Mouse (Mus musculus): Measurements from ENCODE around the gene Tmcc2.
"Not testable (repeated sequence)": the region's sequence is repeated elsewhere in the genome, so short reads cannot be mapped to it uniquely, and the experiment has no call there.

Tmcc2 gene

DNA sequence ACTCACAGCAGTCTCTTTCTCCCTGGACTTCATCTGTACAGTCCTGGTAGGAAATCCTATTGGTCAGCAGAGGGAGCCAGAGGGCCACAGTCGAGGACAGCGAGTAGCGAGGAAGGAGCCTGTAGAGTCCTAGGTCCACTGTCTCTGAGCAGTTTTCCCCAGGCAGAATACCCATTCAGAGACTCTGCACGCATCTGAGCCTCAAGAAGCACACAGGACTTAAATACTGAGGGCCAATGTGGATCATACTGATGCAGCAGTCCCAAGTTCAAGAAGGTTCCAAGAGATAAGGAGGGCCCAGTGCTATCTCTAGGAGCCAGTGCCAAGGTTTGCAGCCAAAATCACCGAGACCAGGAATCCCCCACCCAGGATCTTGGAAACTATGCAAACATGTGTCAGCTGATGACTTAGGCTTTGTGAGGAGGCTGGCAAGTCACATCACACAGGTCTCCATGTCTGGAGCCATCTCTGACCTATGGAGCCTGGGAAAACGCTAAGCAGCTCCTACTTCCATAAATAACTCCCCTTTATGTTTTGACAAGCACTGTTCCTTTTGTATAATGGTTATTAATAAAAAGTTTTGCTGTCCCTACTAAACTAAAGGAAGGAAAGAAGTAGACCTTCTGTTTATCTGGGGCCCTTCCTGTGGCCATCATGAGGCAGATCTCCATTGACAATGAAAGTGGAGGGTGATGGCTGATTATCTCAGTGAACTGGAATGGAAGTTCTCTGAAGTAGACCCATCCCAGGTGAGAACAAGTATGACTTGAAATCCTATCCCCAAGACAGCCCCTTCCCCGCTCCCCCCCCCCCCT is 23.2 kb downstream of the Tmcc2 start:
- peak; percentile 79 for DNase-seq (ENCODE audit: low read depth, low spot score)

DNA sequence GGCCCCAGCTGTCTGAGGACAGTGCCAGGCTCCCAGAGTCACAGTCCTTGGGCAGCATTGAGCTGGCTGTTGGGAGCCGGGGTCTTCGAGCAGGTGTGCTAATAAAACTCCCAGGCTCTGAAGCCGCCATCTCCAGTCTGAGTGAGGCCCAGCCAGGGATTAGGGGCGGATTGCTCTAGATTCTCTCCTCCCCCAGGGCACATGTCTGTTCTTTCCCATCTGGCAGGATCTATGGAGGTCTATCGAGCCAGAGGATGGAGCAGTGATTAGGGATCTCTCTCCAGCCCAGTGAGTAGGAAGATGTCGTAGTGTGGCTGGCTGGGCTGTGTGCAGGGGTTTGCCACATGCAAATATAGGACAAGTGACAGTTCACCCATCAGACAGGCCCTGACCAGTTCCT is 24.1 kb downstream of the Tmcc2 start:
- no peak for DNase-seq (ENCODE audit: low read depth, low spot score)

DNA sequence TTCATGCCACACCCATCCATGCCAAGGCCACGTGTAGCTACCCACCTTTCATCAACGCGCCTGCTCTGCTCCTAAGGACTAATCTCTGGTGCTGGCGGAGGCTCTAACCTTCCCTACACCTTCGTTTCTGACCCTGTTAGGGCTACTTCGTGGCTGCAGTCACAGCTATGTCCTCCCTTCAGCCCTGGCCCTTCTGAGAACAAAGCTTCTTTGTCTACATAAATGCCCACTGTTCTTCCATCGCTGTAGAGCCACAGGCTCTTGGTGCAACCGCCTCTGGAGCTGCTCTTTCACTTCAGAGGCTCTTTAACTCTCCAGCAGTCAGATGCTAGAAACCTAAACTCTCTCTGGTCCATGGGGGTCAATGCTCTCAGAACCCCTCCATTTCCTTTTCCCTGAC is 24.8 kb downstream of the Tmcc2 start:
- no peak for DNase-seq (ENCODE audit: low read depth, low spot score)

DNA sequence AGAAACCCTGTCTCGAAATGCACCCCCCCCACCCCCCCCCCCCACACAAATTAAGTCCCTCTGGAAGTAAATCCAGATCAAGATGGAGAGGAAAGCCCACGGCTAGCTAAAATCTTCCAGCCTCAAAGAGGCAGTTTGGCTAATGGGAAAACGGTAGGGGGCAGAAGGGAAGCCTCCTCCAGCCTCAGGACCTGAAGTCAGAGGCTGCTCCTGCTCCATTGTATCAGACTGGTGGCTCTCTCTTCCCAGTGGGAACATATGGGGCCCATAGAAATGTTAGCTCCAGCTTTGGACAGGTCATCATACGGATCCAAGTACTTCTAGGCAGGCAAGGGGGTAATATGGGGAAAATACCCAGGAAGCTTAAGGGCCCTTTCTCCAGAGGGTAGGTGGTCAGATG is 25.4 kb downstream of the Tmcc2 start:
- DNase-seq (ENCODE audit: low read depth, low spot score), result peak; percentile 31

DNA sequence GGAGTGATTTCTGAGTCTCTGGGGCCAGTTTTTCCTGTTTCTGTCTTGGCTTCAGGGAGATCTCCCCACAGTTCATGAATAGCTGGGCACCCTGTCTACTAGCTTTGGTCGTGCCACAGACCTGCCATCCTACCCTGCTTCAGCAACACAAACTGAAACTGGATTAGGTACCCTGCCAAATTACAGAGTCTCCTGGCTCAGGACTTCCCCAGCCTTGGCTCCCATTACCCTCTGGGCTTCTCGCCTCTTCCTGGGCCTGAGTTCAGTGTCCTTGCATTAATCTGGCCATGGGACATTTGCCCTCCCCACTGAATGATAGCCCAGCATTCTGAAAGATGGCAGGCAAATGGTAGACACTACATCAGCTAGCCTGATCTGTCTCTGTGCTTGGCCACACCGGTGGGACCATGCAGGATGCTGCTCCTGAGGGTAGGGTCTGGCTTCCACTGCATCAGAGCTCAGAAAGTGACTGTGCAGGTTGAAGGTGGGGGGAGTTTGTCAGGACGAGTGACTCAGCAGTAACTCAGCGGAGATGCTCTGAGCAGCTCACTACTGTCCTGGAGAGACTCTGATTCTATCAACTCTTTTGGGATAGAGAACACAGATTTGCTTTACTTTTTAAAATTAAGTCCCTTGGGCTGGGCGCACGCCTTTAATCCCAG is 26.1 kb downstream of the Tmcc2 start:
- DNase-seq (ENCODE audit: low read depth, low spot score), result no peak

DNA sequence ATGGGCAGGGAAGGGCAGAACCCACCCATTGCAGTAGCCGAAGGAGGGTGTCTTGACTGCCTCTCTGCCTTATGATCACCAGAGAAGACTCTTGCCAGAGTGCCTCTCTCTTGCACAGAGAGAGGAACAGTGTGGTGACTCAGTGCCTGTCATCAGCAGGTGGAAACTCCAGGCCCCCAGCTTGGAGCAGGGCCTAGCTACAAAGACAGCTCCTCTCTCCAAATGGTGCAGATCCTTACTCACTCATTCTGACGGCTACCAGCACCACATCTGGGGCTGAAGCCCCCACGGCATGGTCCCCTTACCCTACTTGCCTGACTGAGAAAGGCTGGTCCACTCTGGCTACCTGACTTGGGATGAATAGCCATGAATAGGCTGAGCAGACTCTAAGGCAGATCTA is 26.7 kb downstream of the Tmcc2 start:
- no peak for DNase-seq (ENCODE audit: low read depth, low spot score)

DNA sequence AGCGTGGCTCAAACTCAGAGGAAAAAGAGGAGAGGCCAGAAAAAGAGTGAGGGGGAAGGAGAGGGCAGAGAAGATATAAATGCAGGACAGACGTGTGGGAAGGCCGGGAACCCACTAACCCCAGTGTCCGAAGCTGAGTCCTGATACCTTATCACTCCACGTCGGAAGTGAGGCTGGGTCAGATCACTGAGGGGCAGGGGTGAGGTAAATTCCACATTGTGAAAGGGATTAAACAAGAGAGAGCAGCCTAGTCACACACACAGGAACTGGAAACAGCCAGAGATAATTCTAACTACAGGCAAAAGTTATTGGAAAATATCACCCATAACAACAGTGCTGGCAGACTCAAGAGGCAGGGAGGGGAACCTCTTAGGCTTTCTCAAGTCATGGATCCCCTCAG is 29.1 kb downstream of the Tmcc2 start:
- no peak for DNase-seq (ENCODE audit: low read depth, low spot score)

DNA sequence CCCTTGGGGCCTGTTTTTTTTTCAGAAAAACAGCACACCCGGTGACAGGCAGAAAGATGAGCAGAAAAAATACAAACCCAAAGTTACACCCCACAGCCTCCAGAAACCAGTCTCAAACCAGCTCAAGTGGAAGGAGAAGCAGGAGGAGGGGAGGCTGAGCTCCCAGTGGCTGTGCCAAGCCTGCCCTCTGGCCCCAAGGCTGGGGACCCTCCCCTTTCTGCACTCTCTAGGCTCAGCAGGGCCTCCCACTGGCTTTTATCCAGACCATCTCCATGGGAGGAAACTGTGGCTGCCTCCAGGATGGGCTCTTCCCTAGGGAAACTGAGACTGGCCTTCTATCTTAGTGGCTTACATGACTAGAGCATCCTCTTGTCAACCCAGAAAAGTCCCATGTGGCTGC is 34.2 kb downstream of the Tmcc2 start:
- no peak for DNase-seq (ENCODE audit: low read depth, low spot score)

DNA sequence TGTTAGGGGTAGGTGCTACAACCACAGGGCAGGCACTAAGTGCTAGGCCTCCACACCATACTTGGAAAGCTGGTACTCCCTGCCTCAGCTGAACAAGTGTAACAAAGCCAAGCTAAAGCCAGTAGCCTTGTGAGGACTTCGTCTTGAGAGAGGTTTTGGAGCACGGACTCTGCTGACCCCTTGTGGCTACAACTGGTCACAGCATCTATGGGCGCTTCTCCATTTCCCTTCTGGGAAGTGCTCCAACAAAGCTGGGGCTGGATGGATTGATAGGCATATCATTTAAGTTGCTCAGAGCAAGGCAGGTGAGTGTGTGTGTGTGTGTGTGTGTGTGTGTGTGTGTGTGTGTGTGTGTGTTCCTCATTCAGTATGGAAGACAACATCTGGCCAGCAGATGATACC is 35.2 kb downstream of the Tmcc2 start:
- DNase-seq (ENCODE audit: low read depth, low spot score), result peak; percentile 87

DNA sequence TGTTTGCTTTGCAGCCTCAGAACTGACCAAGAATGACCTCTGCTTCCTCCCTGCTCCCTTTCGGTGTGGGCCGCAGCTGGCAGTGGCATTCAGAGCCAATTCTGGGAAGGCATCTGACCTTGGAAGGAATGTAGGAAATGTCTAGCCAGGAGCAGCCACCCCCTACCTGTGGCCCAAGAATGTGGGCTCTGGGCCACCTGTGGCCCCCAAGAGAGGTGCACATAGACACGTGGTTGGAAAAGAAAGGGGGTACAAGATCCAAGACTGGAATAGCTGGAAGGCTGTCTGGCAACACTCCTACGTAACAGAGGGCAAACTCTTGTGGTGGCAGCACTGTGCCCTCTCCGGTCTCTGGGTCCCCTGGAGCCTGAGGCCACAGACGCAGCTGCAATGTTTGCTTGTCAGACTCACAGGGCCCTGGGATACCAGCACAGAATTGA is 35.9 kb downstream of the Tmcc2 start:
- DNase-seq (ENCODE audit: low read depth, low spot score), result no peak

DNA sequence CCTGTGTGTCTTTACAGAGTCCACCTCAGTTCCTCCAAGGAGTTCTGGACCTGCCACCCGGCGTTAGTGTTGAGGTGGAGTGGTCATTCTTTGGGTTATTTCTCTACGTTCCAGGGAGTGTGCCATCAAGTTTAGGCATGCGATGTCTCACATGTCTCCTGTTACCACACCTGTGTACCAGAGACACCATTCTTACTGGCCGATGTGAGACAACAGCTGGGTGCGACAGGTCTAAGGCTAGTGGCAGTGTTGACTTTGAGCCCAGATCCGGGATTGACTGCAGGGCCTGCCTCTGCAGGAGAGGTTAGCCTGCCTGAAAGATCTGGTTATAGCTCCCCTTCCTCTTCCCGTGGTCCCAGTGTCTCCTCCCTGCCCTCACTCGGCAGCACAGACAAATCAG is 36.8 kb downstream of the Tmcc2 start:
- DNase-seq (ENCODE audit: low read depth, low spot score), result no peak

DNA sequence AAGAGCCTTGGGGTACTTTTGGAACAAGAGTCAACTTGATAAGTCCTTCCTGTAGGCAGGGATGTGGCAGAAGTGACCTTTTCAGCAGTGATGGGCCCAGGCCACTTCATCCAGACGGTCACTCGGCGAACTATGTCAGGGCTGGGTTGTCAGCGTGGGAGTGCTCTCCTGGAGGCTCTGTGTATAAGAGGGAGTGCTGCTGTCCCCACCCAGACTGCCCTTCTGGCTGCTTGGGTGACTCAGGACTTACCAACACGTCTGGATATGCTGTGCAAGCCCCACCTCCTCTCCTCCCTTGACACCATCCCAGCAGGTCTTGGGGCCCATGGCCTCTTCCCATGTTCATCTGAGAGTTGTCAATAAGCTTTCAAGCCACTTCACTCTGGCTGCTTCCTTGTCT is 37.7 kb downstream of the Tmcc2 start:
- no peak for DNase-seq (ENCODE audit: low read depth, low spot score)

DNA sequence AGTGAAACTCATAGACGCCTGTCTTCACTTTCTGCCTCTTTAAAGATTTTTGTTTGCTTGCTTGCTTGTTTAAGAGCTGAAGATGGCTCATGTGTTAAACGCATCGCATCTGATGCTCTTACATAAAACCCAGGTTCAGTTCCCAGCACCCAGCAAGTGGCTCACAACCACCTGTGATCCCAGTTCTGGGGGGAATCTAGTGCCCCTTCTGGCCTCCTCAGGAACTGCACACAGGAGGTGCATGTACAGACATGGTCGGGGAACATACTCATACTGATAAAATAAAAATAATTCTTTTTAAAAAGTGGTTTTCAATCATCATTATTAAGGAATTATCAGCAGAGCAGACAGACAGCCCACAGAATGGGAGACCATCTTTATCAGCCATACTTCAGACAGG is 40.0 kb downstream of the Tmcc2 start:
- peak; percentile 61 for DNase-seq (ENCODE audit: low read depth, low spot score)

DNA sequence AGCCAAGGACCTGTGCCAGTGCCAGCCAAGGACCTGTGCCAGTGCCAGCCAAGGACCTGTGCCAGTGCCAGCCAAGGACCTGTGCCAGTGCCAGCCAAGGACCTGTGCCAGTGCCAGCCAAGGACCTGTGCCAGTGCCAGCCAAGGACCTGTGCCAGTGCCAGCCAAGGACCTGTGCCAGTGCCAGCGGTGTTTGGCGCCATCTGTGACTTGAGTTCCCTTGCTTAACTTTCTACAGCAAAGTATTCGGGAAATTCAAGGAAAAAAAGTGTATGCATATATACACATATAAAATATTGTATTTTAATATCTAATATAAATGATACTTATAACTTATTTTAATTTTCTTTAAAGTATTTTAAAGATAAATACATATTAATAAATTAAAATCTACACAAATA is 41.5 kb downstream of the Tmcc2 start:
- not testable (repeated sequence) for DNase-seq (ENCODE audit: low read depth, low spot score)

DNA sequence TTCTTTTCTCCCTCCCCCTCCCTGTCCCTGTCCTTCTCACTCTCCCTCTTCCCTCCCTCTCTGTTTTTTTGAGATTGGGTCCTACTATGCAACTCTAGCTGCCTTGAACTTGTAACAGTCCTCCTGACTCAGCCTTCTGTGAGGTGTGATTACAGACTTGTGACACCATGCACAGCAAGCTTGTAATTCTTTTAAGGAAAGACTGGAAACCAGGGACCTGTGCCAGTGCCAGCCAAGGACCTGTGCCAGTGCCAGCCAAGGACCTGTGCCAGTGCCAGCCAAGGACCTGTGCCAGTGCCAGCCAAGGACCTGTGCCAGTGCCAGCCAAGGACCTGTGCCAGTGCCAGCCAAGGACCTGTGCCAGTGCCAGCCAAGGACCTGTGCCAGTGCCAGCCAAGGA is 42.0 kb downstream of the Tmcc2 start:
- not testable (repeated sequence) for DNase-seq (ENCODE audit: low read depth, low spot score)

DNA sequence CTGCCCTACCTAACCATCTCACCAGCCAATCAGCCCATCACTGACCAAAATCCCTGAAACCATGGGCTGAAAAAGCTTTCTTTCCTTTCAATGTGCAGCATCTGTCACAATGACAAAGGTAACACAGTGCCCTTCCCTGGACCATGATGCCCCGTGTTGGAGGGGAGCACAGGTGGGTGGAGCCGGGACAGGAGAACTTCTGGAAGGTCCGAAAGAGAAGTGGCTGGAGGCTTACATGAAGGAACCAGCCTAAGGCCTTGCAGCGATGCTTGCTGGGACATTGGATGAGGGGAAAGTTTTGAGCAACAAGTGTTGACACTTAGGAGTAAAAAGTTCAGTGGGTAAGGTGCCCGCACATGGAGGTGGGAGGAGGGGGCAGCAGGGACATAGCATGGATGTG is 42.7 kb downstream of the Tmcc2 start:
- no peak for DNase-seq (ENCODE audit: low read depth, low spot score)

DNA sequence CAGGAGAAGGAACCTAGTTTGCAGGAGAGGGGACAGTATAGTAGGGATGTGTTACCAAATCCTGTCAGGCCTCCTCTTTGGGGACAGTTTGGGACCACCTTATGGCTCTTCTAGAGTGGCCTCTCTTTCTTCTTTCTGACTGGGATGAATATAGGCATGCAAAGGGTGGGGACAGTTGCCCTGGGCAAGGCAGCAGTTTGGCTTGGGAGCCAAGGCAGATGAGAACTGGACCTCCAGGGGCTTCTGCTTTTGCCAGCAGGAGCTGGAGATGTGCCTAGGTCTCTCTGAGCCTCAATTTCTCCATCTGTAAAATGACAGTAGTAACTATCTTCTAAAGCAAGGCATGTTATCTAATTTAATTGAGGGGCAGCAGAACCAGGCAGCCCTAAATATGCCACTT is 44.1 kb downstream of the Tmcc2 start:
- DNase-seq (ENCODE audit: low read depth, low spot score), result no peak

DNA sequence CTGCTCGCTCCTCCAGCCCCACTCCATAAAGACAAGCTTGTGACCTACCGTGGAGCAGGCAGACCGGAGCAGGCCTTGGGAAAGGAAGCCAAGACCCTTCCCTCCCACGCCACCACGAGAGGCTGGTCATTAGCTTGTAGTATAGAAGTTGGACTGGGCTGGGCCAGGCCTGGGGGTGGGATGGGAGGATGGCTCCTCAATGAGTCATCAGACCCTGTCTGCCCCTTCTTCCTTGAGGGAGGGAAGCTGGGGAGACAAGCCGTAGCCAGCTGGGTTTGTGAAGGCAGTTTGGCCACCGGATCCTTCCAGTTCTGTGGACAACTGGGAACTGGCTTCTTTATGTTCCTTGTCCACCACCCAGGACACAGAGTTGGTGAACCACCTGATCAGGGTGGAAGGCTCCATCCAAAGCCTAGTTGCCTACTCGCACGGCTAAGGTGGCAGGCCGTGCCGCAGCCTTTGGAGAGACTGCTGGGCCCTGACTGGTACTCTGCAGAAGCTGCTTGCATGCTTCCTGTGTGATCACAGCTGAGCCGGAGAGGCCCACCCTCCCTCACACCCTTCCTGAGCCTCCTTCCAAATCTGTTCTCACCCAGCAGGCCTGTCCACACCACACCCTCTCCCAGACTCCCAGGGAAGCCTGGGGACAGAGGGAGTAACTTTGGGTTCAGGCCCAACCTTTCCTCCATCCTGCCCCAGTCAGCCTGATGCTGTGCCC is 44.8 kb downstream of the Tmcc2 start:
- no peak for DNase-seq (ENCODE audit: low read depth, low spot score)

DNA sequence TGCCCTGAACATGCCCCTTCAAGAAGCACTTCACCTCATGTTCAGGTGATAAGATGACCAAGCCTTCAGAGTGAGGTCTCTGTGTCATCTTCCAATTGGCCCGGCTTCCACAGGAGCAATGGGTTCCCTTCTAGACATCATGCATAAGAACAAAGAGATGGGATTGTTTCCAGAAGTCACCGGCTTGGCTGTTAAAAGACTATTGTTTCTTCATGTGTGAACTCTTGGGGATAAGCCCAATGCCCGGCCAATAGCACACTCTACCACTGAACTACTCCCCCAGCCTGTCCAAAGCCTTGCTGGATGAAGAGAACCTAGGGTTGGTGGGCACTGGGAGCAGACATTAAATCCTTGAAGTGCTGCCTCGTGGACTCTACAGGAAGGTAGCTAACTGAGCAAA is 45.6 kb downstream of the Tmcc2 start:
- no peak for DNase-seq (ENCODE audit: low read depth, low spot score)

DNA sequence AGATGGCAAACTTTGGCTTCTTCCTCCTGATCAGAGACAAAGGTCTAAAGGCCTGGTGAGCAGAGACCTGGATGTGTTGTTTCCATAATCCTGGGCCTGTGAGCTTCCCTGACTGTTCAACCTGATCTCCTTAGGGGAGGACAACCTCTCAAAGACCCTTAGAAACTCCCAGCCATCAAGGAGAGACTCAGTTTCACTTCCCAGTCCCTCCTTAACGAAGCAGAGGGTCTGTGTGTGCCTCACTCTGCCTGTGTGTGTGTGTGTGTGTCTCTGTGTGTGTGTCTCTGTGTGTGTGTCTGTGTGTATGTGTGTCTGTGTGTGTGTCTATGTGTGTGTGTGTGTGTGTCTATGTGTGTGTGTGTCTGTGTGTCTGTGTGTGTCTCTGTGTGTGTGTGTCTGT is 47.4 kb downstream of the Tmcc2 start:
- DNase-seq (ENCODE audit: low read depth, low spot score), result no peak

DNA sequence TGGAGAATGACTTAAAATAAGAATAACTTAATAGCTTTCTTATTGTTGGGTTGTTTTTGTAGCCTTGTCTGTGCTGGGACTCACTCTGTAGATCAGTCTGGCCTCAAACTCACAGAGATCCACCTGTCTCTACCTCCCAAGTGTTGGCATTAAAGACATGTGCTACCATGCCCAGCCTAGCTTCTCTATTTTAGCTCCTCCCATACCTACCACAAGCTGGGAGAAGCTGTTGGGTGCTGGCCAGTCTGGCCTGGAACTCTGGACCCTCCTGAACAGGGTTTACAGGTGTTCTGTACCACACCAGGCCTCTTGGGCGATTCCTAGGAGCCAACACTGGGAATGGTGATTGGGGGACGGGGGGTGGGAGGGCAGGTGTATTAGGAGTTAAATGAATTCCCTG is 47.9 kb downstream of the Tmcc2 start:
- DNase-seq (ENCODE audit: low read depth, low spot score), result no peak

DNA sequence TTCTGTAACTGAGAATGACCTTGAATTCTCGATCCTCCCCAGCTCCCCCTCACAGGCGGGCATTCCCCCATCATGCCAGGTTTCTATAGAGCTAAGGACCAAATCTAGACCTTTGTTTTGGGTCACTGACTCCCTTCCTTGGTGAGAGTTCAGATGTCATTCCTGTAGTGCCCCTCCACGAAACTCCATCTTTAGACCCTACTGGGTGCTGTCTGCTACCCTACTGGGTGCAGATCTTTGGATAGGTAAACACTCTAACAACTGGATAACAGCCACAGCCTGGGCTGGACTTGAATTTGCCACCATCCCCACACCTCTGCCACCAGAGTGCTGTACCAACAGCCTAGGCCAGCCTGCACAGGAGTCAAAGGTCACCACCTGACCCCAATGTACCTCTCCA is 48.6 kb downstream of the Tmcc2 start:
- DNase-seq (ENCODE audit: low read depth, low spot score), result no peak

Data from R1 (cell line).